Mouse (Mus musculus) G1E-ER4 (cell line): ENCODE measurements around the gene Hspa1a. TPM values are rescaled to one million over a fixed set of nuclear protein-coding genes. Genes with fewer than 3 reads are reported as not detected.
"Not testable (repeated sequence)": the region's sequence is repeated elsewhere in the genome, so short reads cannot be mapped to it uniquely, and the experiment has no call there.

ENCODE experiments used
- GATA1 ChIP-seq: IDR thresholded peaks from one replicate; pipeline ENCODE4 v1.8.0; 2012; ENCODE audit warnings: low read length, inconsistent platforms
- polyA plus RNA-seq: library from polyadenylated mRNA; stranded (reverse); fragments of >175 nt; gene quantifications from 2 replicates; pipeline ENCODE4 v1.2.3, GENCODE M21; 2012

The Hspa1a gene
- polyA plus RNA-seq, 1 experiment = not detected

GRCm38 (mm10) chr17:34979631-34980030, 7.7 kb upstream of the Hspa1a start:
- TF ChIP-seq GATA1 = no peak

GRCm38 (mm10) chr17:34978239-34978638, 6.3 kb upstream of the Hspa1a start:
- TF ChIP-seq GATA1 = no peak

- no peak for TF ChIP-seq GATA1
Observed at GRCm38 (mm10) chr17:34977000-34977399, 5.0 kb upstream of the Hspa1a start.

- TF ChIP-seq GATA1 = no peak
Observed at GRCm38 (mm10) chr17:34975581-34976492, 3.9 kb upstream of the Hspa1a start.

GRCm38 (mm10) chr17:34969822-34970221, 2.1 kb downstream of the Hspa1a start, which contains the start of gene Gm20481:
Gene Gm20481, plus strand, starts transcription at chr17:34969912.
- TF ChIP-seq GATA1 = not testable (repeated sequence)

GRCm38 (mm10) chr17:34965627-34966026, 6.3 kb downstream of the Hspa1a start:
- TF ChIP-seq GATA1 = no peak

- TF ChIP-seq GATA1 = no peak
Observed at GRCm38 (mm10) chr17:34964640-34965049, 7.3 kb downstream of the Hspa1a start.

GRCm38 (mm10) chr17:34962841-34963240, 9.1 kb downstream of the Hspa1a start:
- no peak for TF ChIP-seq GATA1

- no peak for TF ChIP-seq GATA1
Observed at GRCm38 (mm10) chr17:34962125-34962524, 9.8 kb downstream of the Hspa1a start.

GRCm38 (mm10) chr17:34960702-34961493, 11.1 kb downstream of the Hspa1a start:
- TF ChIP-seq GATA1 = no peak

GRCm38 (mm10) chr17:34959881-34960515, 12.0 kb downstream of the Hspa1a start:
- TF ChIP-seq GATA1 = no peak

GRCm38 (mm10) chr17:34959130-34959778, 12.7 kb downstream of the Hspa1a start, which contains the start of gene Hspa1b:
Gene Hspa1b, minus strand, starts transcription at chr17:34959238.
- not testable (repeated sequence) for TF ChIP-seq GATA1

GRCm38 (mm10) chr17:34956340-34956739, 15.6 kb downstream of the Hspa1a start:
- TF ChIP-seq GATA1 = no peak

GRCm38 (mm10) chr17:34955884-34956283, 16.1 kb downstream of the Hspa1a start:
- TF ChIP-seq GATA1 = no peak

GRCm38 (mm10) chr17:34954831-34955230, 17.1 kb downstream of the Hspa1a start:
- TF ChIP-seq GATA1 = no peak
